Mouse (Mus musculus): ENCODE measurements around the gene Braf. TPM values are rescaled to one million over a fixed set of nuclear protein-coding genes. Genes with fewer than 3 reads are reported as not detected.

Braf gene
- polyA plus RNA-seq, 1 experiment from 2014 or later, result 4.8 TPM

DNA sequence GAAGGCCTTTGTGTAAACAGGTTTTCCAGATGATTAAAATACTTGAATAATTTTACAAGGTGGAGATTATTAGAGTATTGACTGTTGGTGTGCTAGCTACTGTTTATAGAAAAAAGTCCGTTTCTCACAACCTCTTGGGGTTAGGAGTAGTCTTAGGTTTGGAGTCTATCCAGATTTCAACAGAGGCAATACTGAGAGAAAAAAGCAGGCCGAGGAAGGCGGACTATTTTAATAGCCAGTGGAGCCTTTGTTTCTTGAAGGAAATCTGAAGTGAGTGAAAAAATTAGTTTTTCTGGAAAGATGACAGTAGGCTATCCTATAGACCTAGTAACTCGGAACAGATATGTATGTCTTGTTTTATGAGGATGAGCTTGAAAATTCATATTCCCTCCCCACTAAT, 133.8 kb downstream of the Braf start:
- Histone ChIP-seq H3K27ac (replicated peaks) (no peak overlapping the region), H3K9ac (ENCODE audit: low read length) (no peak overlapping the region), H3K4me2 (replicated peaks; ENCODE audit: low read depth) (peak overlapping the region; percentile 69; the same call in 1 of the 2 replicates), H3K9me3 (ENCODE audit: control insufficient read depth, low read length) (no peaks in the 10 kb centered on the region), H3K36me3 (ENCODE audit: control insufficient read depth, insufficient read depth, low read length) (peaks cover 12% of the 10 kb centered on the region; the same call in 1 of the 2 replicates), H3K4me3 (ENCODE audit: low read depth, low read length) (no peak overlapping the region), H3K27me3 (ENCODE audit: control insufficient read depth, insufficient read depth, low read length) (no peaks in the 10 kb centered on the region), H3K4me1 (replicated peaks; ENCODE audit: control insufficient read depth, insufficient read depth) (no peaks in the 10 kb centered on the region)
- DNase-seq (ENCODE audit: low spot score) (no peak), ATAC-seq (ENCODE audit: low FRiP score, low TSS enrichment) (no peak)
- 88% methylated on average over 4 of the region's 4 CpGs for WGBS
- TF ChIP-seq EP300 (optimal IDR thresholded peaks at IDR 0.05), result no peak
- no peak for TF ChIP-seq CTCF (IDR thresholded peaks at IDR 0.05; ENCODE audit: low read depth)

DNA sequence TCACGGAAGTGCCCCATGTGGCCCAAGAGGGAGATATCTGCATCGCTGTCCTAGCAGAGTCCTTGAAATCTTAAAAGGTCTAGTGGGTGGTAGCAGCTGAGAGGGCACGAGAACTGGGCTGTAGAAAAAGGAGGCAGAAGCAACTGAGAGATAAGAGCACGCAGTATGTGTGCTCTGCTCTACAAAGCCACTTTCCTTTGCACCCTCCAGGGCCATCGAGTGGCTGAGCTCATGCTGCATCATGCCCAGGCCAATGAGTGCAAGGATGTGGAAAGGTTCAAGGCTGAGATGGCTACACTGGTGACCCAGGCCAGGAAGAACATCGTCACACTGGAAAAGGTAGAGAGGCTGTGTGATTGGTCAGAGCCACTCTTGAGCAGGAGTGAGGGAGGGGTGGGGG, 139.7 kb downstream of the Braf start, which contains the start of gene Gm42420:
TSS of gene Gm42420 (plus strand) at position 237 of the 400 bp plus-strand sequence.
- no peaks in the 10 kb centered on the region for H3K27me3 ChIP-seq (ENCODE audit: control insufficient read depth, insufficient read depth, low read length)
- no peak for TF ChIP-seq EP300 (optimal IDR thresholded peaks at IDR 0.05)
- TF ChIP-seq CTCF (IDR thresholded peaks at IDR 0.05; ENCODE audit: low read depth), result no peak
- H3K4me3 ChIP-seq (ENCODE audit: low read depth, low read length), result no peak within 1 kb of the TSS
- ATAC-seq (ENCODE audit: low FRiP score, low TSS enrichment) (no peak), DNase-seq (ENCODE audit: low spot score) (no peak)
- H3K9ac ChIP-seq (ENCODE audit: low read length), result no peak within 1 kb of the TSS
- H3K27ac ChIP-seq (replicated peaks), result no peak within 1 kb of the TSS
- no peak within 1 kb of the TSS for H3K4me2 ChIP-seq (replicated peaks; ENCODE audit: low read depth)
- WGBS, result 92% methylated on average over 6 of the region's 6 CpGs
- peaks cover 24% of the 10 kb centered on the region for H3K36me3 ChIP-seq (ENCODE audit: control insufficient read depth, insufficient read depth, low read length)
- no peaks in the 10 kb centered on the region for H3K9me3 ChIP-seq (ENCODE audit: control insufficient read depth, low read length)
- H3K4me1 ChIP-seq (replicated peaks; ENCODE audit: control insufficient read depth, insufficient read depth), result no peaks in the 10 kb centered on the region

DNA sequence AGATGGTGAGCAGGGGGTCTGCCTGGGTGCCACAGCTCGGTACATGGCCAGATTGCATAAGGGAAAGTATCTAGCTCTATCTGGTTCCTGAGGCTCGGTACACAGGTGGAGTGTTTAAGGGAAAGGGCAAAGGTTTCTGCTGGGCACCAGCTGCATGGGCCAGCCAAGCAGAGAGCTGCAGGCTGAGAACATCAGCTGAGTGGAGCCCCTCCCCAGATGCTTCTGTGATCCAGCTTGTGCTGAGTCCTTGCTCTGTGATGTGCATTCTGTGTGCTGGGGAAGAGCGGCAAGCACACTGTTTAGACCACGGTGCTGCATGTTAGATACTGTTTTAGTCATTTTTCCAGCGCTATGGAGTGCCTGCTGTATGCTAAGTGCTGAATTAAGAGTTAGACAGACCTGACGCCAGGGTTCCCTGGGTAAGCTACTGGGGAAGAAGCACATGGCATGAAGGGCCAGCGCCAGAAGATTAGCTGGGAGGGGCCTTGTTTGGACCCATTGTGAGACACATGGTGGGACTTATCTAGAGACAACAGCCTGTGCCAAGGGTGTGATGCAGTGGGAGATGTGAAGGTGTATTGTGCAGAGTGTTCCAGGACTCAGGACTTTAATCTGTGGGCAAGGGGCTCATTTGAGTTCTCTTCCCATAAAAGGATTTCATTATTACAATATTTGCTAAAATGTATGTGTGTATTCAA, 144.0 kb downstream of the Braf start:
- no peak overlapping the region for H3K9ac ChIP-seq (ENCODE audit: low read length)
- no peaks in the 10 kb centered on the region for H3K9me3 ChIP-seq (ENCODE audit: control insufficient read depth, low read length)
- no peaks in the 10 kb centered on the region for H3K4me1 ChIP-seq (replicated peaks; ENCODE audit: control insufficient read depth, insufficient read depth)
- ATAC-seq (ENCODE audit: low FRiP score, low TSS enrichment), result no peak
- 79% methylated on average over 7 of the region's 7 CpGs for WGBS
- no peaks in the 10 kb centered on the region for H3K27me3 ChIP-seq (ENCODE audit: control insufficient read depth, insufficient read depth, low read length)
- peaks cover 17% of the 10 kb centered on the region for H3K36me3 ChIP-seq (ENCODE audit: control insufficient read depth, insufficient read depth, low read length)
- TF ChIP-seq CTCF (IDR thresholded peaks at IDR 0.05; ENCODE audit: low read depth) (no peak), EP300 (optimal IDR thresholded peaks at IDR 0.05) (no peak)
- no peak overlapping the region for H3K27ac ChIP-seq (replicated peaks)
- H3K4me2 ChIP-seq (replicated peaks; ENCODE audit: low read depth), result no peak overlapping the region
- H3K4me3 ChIP-seq (ENCODE audit: low read depth, low read length), result no peak overlapping the region
- no peak for DNase-seq (ENCODE audit: low spot score)

DNA sequence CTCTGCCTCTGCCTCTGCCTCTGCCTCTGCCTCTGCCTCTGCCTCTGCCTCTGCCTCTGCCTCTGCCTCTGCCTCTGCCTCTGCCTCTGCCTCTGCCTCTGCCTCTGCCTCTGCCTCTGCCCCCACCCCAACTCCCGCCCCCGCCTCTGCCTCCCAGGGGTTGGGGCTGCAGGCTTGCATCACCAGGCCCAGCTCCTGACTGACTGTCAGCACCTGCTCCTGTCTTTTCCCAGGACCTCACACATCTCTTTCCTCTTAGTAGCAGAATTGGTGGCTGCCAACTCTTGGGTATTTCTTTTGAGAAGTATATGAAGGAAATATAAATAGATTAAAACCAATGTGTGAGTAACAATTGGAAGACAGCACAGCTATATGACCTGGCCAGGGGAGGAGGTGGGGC, 144.7 kb downstream of the Braf start:
- Histone ChIP-seq H3K27me3 (ENCODE audit: control insufficient read depth, insufficient read depth, low read length) (no peaks in the 10 kb centered on the region), H3K4me2 (replicated peaks; ENCODE audit: low read depth) (no peak overlapping the region), H3K36me3 (ENCODE audit: control insufficient read depth, insufficient read depth, low read length) (peaks cover 17% of the 10 kb centered on the region), H3K4me3 (ENCODE audit: low read depth, low read length) (no peak overlapping the region), H3K9me3 (ENCODE audit: control insufficient read depth, low read length) (no peaks in the 10 kb centered on the region), H3K27ac (replicated peaks) (no peak overlapping the region), H3K4me1 (replicated peaks; ENCODE audit: control insufficient read depth, insufficient read depth) (no peaks in the 10 kb centered on the region), H3K9ac (ENCODE audit: low read length) (no peak overlapping the region)
- no peak for TF ChIP-seq EP300 (optimal IDR thresholded peaks at IDR 0.05)
- TF ChIP-seq CTCF (IDR thresholded peaks at IDR 0.05; ENCODE audit: low read depth), result no peak
- WGBS, result 95% methylated on average over 2 of the region's 2 CpGs
- DNase-seq (ENCODE audit: low spot score), result no peak
- ATAC-seq (ENCODE audit: low FRiP score, low TSS enrichment), result no peak

DNA sequence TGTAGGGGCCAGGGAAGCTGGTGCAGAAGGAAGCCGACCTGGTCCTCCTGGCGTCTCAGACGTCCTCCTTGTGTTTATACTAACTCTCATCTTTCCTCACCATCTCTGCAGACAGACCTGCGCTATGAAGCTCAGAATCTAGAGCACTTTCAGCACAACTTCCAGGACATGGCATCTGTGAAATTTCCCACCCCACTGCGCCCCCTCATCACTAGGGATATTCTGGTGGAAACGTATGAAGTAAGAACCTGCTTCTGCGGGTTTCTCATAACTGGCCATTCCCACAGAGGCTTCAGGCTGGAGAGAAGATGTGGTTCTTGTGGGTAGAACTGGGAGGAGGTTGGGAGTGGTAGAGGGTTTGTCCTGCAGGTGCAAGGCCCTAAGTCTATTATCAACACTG, 145.7 kb downstream of the Braf start:
- DNase-seq (ENCODE audit: low spot score) (no peak), ATAC-seq (ENCODE audit: low FRiP score, low TSS enrichment) (no peak)
- Histone ChIP-seq H3K27me3 (ENCODE audit: control insufficient read depth, insufficient read depth, low read length) (no peaks in the 10 kb centered on the region), H3K27ac (replicated peaks) (no peak overlapping the region), H3K9me3 (ENCODE audit: control insufficient read depth, low read length) (no peaks in the 10 kb centered on the region), H3K9ac (ENCODE audit: low read length) (no peak overlapping the region), H3K4me2 (replicated peaks; ENCODE audit: low read depth) (no peak overlapping the region), H3K36me3 (ENCODE audit: control insufficient read depth, insufficient read depth, low read length) (peaks cover 13% of the 10 kb centered on the region), H3K4me1 (replicated peaks; ENCODE audit: control insufficient read depth, insufficient read depth) (peaks cover 3% of the 10 kb centered on the region), H3K4me3 (ENCODE audit: low read depth, low read length) (no peak overlapping the region)
- TF ChIP-seq CTCF (IDR thresholded peaks at IDR 0.05; ENCODE audit: low read depth), result no peak
- no peak for TF ChIP-seq EP300 (optimal IDR thresholded peaks at IDR 0.05)
- WGBS, result 82% methylated on average over 7 of the region's 7 CpGs

DNA sequence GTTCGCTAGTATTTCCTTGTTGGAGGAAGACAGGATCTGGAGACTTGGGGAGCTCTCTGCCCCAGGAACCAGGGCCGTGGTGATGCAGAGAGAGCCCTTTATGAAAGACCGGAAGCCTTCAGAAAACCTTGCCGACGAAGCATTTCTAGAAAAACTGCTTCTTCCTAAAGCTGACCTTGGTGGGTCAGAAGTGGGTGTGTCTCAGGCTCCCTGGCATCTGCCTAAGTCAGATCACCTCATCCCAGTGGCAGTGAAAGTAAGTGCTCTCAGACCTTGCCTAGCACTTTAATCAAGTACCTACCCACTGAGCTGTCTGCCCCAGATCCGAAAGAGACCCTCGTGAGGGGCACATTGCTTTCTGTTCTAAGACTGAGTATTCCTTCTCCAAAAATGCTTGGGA, 150.3 kb downstream of the Braf start:
- peak overlapping the region; percentile 93 for H3K9ac ChIP-seq (ENCODE audit: low read length)
- 0 out of 2 replicates have a peak, but pooled peaks cover 4% of the 10 kb centered on the region for H3K36me3 ChIP-seq (ENCODE audit: control insufficient read depth, insufficient read depth, low read length)
- TF ChIP-seq CTCF (IDR thresholded peaks at IDR 0.05; ENCODE audit: low read depth) (no peak), EP300 (optimal IDR thresholded peaks at IDR 0.05) (no peak)
- H3K4me1 ChIP-seq (replicated peaks; ENCODE audit: control insufficient read depth, insufficient read depth), result peaks cover 5% of the 10 kb centered on the region
- ATAC-seq (ENCODE audit: low FRiP score, low TSS enrichment) (no peak), DNase-seq (ENCODE audit: low spot score) (no peak)
- peak overlapping the region; percentile 93 for H3K27ac ChIP-seq (replicated peaks)
- H3K27me3 ChIP-seq (ENCODE audit: control insufficient read depth, insufficient read depth, low read length), result no peaks in the 10 kb centered on the region
- peak overlapping the region; percentile 89 for H3K4me2 ChIP-seq (replicated peaks; ENCODE audit: low read depth)
- peak overlapping the region; percentile 88 for H3K4me3 ChIP-seq (ENCODE audit: low read depth, low read length)
- WGBS, result 63% methylated on average over 7 of the region's 7 CpGs
- no peaks in the 10 kb centered on the region for H3K9me3 ChIP-seq (ENCODE audit: control insufficient read depth, low read length)
